Mouse (Mus musculus) cerebellum, adult 18-20 months (tissue): ENCODE data around the gene 4930402H24Rik.

Experiments
- DNase-seq, 2 experiments: peaks; one replicate each; pipeline ENCODE4 v3.0.0; 2021

The 4930402H24Rik gene

GRCm38 (mm10) chr2:130728906-130729585 lies 177.2 kb downstream of the 4930402H24Rik start:
- no peak for DNase-seq

- DNase-seq = no peak
Measured at GRCm38 (mm10) chr2:130727752-130728151, 178.5 kb downstream of the 4930402H24Rik start.

- peak; percentile 60 to 76 for DNase-seq
Measured at GRCm38 (mm10) chr2:130724369-130724768, 181.8 kb downstream of the 4930402H24Rik start.

- no peak for DNase-seq
Measured at GRCm38 (mm10) chr2:130717951-130718350, 188.3 kb downstream of the 4930402H24Rik start.

- no peak for DNase-seq
Measured at GRCm38 (mm10) chr2:130707057-130707456, 199.1 kb downstream of the 4930402H24Rik start.

- no peak for DNase-seq
Measured at GRCm38 (mm10) chr2:130706602-130707001, 199.6 kb downstream of the 4930402H24Rik start.

GRCm38 (mm10) chr2:130705178-130705577 lies 201.0 kb downstream of the 4930402H24Rik start:
- no peak for DNase-seq

GRCm38 (mm10) chr2:130704040-130705001 lies 201.9 kb downstream of the 4930402H24Rik start:
- DNase-seq = no peak

- DNase-seq = no peak
Measured at GRCm38 (mm10) chr2:130697821-130698266, 208.4 kb downstream of the 4930402H24Rik start.

- peak in 1 of 2 experiments; percentile 7 for DNase-seq
Measured at GRCm38 (mm10) chr2:130697153-130697810, 208.9 kb downstream of the 4930402H24Rik start, which contains the start of gene Slc4a11. Gene Slc4a11 (minus strand): TSS chr2:130697519.

- no peak for DNase-seq
Measured at GRCm38 (mm10) chr2:130696700-130697152, 209.5 kb downstream of the 4930402H24Rik start.

GRCm38 (mm10) chr2:130693563-130693962 lies 212.6 kb downstream of the 4930402H24Rik start:
- DNase-seq = no peak

GRCm38 (mm10) chr2:130689011-130689410 lies 217.2 kb downstream of the 4930402H24Rik start:
- DNase-seq = no peak

GRCm38 (mm10) chr2:130685426-130685825 lies 220.8 kb downstream of the 4930402H24Rik start:
- DNase-seq = no peak

GRCm38 (mm10) chr2:130681531-130681930 lies 224.7 kb downstream of the 4930402H24Rik start:
- no peak for DNase-seq

GRCm38 (mm10) chr2:130679899-130680298 lies 226.3 kb downstream of the 4930402H24Rik start:
- DNase-seq = no peak

GRCm38 (mm10) chr2:130679154-130679553 lies 227.1 kb downstream of the 4930402H24Rik start:
- DNase-seq = no peak

GRCm38 (mm10) chr2:130677211-130677610 lies 229.0 kb downstream of the 4930402H24Rik start:
- DNase-seq = no peak

- DNase-seq = peak; percentile 90 to 93
Measured at GRCm38 (mm10) chr2:130667559-130667958, 238.6 kb downstream of the 4930402H24Rik start, which contains the start of gene Itpa. Gene Itpa (plus strand): TSS chr2:130667610.

GRCm38 (mm10) chr2:130664102-130664701 lies 242.0 kb downstream of the 4930402H24Rik start, which contains the start of gene Ddrgk1:
Gene Ddrgk1 (minus strand): TSS chr2:130664659.
- DNase-seq = peak; percentile 94 to 95

- peak in 1 of 2 experiments; percentile 24 for DNase-seq
Measured at GRCm38 (mm10) chr2:130663342-130663741, 242.9 kb downstream of the 4930402H24Rik start.

- DNase-seq = no peak
Measured at GRCm38 (mm10) chr2:130658530-130658929, 247.7 kb downstream of the 4930402H24Rik start.
